Mouse (Mus musculus) mature B cell (primary cell): ENCODE results near the gene Mfsd6l.

Experiments
- in situ Hi-C: fragments of 300-500 bp; cut with MboI; formaldehyde crosslinking; loops from 2 replicates; pipeline ENCODE4 v1.14.3; 2019

The Mfsd6l gene

GRCm38 (mm10) chr11:68555918-68556584, at the start of gene Mfsd6l:
Gene Mfsd6l, plus strand, starts transcription at chr11:68556186.
- in situ Hi-C loops, result loop anchor here (10.0 kb wide), 1 partner anchor 61 kb away; no protein-coding TSS in a partner anchor

- in situ Hi-C loops, result no loop called here
These were observed 48.7 kb upstream of the Mfsd6l start for GRCm38 (mm10) chr11:68507246-68507645.

GRCm38 (mm10) chr11:68508619-68509018, 47.4 kb upstream of the Mfsd6l start:
- in situ Hi-C loops, result no loop called here

GRCm38 (mm10) chr11:68509194-68509593, 46.8 kb upstream of the Mfsd6l start:
- in situ Hi-C loops, result no loop called here

- in situ Hi-C loops, result no loop called here
These were observed 42.0 kb upstream of the Mfsd6l start for GRCm38 (mm10) chr11:68513969-68514368.

GRCm38 (mm10) chr11:68519362-68519761, 36.6 kb upstream of the Mfsd6l start:
- in situ Hi-C loops, result no loop called here

GRCm38 (mm10) chr11:68519815-68520214, 36.2 kb upstream of the Mfsd6l start:
- in situ Hi-C loops, result no loop called here

GRCm38 (mm10) chr11:68520439-68520838, 35.5 kb upstream of the Mfsd6l start:
- in situ Hi-C loops, result no loop called here

- in situ Hi-C loops, result no loop called here
These were observed 34.6 kb upstream of the Mfsd6l start for GRCm38 (mm10) chr11:68521352-68521751.

- in situ Hi-C loops, result no loop called here
These were observed 29.5 kb upstream of the Mfsd6l start for GRCm38 (mm10) chr11:68526441-68526840.

- in situ Hi-C loops, result no loop called here
These were observed 24.8 kb upstream of the Mfsd6l start for GRCm38 (mm10) chr11:68531066-68531806.

GRCm38 (mm10) chr11:68531941-68532535, 23.9 kb upstream of the Mfsd6l start:
- in situ Hi-C loops, result no loop called here

GRCm38 (mm10) chr11:68532773-68533172, 23.2 kb upstream of the Mfsd6l start:
- in situ Hi-C loops, result no loop called here

GRCm38 (mm10) chr11:68533971-68534475, 22.0 kb upstream of the Mfsd6l start:
- in situ Hi-C loops, result no loop called here

GRCm38 (mm10) chr11:68536026-68536425, 20.0 kb upstream of the Mfsd6l start:
- in situ Hi-C loops, result no loop called here

GRCm38 (mm10) chr11:68536465-68536864, 19.5 kb upstream of the Mfsd6l start:
- in situ Hi-C loops, result no loop called here

- in situ Hi-C loops, result no loop called here
These were observed 16.4 kb upstream of the Mfsd6l start for GRCm38 (mm10) chr11:68539621-68540020.

- in situ Hi-C loops, result no loop called here
These were observed 11.4 kb upstream of the Mfsd6l start for GRCm38 (mm10) chr11:68544554-68544953.

GRCm38 (mm10) chr11:68545172-68545571, 10.8 kb upstream of the Mfsd6l start:
- in situ Hi-C loops, result no loop called here

GRCm38 (mm10) chr11:68545682-68546222, 10.2 kb upstream of the Mfsd6l start:
- in situ Hi-C loops, result no loop called here

GRCm38 (mm10) chr11:68547484-68547883, 8.5 kb upstream of the Mfsd6l start:
- in situ Hi-C loops, result no loop called here

- in situ Hi-C loops, result no loop called here
These were observed 6.4 kb upstream of the Mfsd6l start for GRCm38 (mm10) chr11:68549597-68549996.
